Mouse (Mus musculus): ENCODE results near the gene Tmem132c.

Tmem132c gene

DNA sequence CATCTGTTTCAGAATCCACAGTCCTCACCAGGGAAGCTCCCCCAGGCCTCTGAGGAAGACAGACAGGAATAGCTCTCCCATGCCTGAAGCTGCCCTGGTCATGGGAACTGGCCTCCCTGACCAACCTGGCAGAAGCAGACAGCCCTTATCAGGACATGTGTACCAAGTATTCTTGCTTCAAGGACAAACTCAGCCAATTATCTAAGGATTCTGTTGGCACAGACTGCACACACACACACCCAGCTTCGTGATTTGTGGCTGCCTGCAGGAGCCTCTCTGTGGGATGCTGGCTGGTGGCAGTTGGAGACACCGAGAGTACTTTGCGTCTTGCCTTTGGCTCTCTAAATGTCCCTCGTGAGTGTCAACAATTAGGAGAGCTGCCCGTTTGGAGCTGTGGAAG is 226.5 kb downstream of the Tmem132c start:
- Histone ChIP-seq H3K36me3 (ENCODE audit: control insufficient read depth, insufficient read depth, low read length, poor library complexity, severe bottlenecking) (no peaks in the 10 kb centered on the region), H3K27me3 (ENCODE audit: control insufficient read depth, insufficient read depth, low read length, poor library complexity, severe bottlenecking) (no peaks in the 10 kb centered on the region)
- DNase-seq (ENCODE audit: low read depth, low spot score), result no peak

GRCm38 (mm10) chr5:127470351-127470750 is 228.7 kb downstream of the Tmem132c start:
- H3K36me3 ChIP-seq (ENCODE audit: control insufficient read depth, insufficient read depth, low read length, poor library complexity, severe bottlenecking), result no peaks in the 10 kb centered on the region

GRCm38 (mm10) chr5:127471902-127472301 is 230.3 kb downstream of the Tmem132c start:
- DNase-seq (ENCODE audit: low read depth, low spot score), result no peak
- Histone ChIP-seq H3K27me3 (ENCODE audit: control insufficient read depth, insufficient read depth, low read length, poor library complexity, severe bottlenecking) (no peaks in the 10 kb centered on the region), H3K36me3 (ENCODE audit: control insufficient read depth, insufficient read depth, low read length, poor library complexity, severe bottlenecking) (no peaks in the 10 kb centered on the region)

More at GRCm38 (mm10) chr5:127470351-127470750, 228.7 kb downstream of the Tmem132c start:
- H3K27me3 ChIP-seq (ENCODE audit: control insufficient read depth, insufficient read depth, low read length, poor library complexity, severe bottlenecking), result no peaks in the 10 kb centered on the region
- no peak for DNase-seq (ENCODE audit: low read depth, low spot score)

- Histone ChIP-seq H3K27me3 (ENCODE audit: control insufficient read depth, insufficient read depth, low read length, poor library complexity, severe bottlenecking) (no peaks in the 10 kb centered on the region), H3K36me3 (ENCODE audit: control insufficient read depth, insufficient read depth, low read length, poor library complexity, severe bottlenecking) (no peaks in the 10 kb centered on the region)
- DNase-seq (ENCODE audit: low read depth, low spot score), result peak; percentile 14
These were observed 232.1 kb downstream of the Tmem132c start for GRCm38 (mm10) chr5:127473706-127474105.

- DNase-seq (ENCODE audit: low read depth, low spot score), result no peak
- Histone ChIP-seq H3K27me3 (ENCODE audit: control insufficient read depth, insufficient read depth, low read length, poor library complexity, severe bottlenecking) (no peaks in the 10 kb centered on the region), H3K36me3 (ENCODE audit: control insufficient read depth, insufficient read depth, low read length, poor library complexity, severe bottlenecking) (no peaks in the 10 kb centered on the region)
These were observed 233.2 kb downstream of the Tmem132c start for GRCm38 (mm10) chr5:127474856-127475255.

- no peak for DNase-seq (ENCODE audit: low read depth, low spot score)
- Histone ChIP-seq H3K36me3 (ENCODE audit: control insufficient read depth, insufficient read depth, low read length, poor library complexity, severe bottlenecking) (no peaks in the 10 kb centered on the region), H3K27me3 (ENCODE audit: control insufficient read depth, insufficient read depth, low read length, poor library complexity, severe bottlenecking) (no peaks in the 10 kb centered on the region)
These were observed 236.2 kb downstream of the Tmem132c start for GRCm38 (mm10) chr5:127477790-127478189.

- DNase-seq (ENCODE audit: low read depth, low spot score), result no peak
- H3K36me3 ChIP-seq (ENCODE audit: control insufficient read depth, insufficient read depth, low read length, poor library complexity, severe bottlenecking), result no peaks in the 10 kb centered on the region
These were observed 236.7 kb downstream of the Tmem132c start for GRCm38 (mm10) chr5:127478322-127478721.

DNA sequence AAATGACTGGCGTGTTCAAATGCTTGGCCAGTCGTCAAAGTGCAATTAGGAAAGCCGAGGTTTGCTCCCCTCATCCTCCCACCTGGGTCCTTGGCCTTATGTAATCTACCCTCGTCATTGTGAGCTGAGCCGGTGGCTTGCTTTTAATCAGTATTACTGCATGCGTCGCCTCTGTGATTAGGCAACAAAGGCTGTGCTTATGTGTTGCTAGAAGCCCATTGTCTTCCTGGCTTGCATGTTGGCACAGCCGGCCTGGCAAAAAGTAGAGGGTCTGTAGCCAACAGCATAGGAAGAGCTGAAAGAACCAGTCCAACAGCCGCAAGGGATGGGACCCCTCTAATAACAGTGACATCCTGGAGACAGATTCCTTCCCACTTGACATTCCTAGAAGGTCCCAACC is 239.3 kb downstream of the Tmem132c start:
- DNase-seq (ENCODE audit: low read depth, low spot score), result no peak
- no peaks in the 10 kb centered on the region for H3K36me3 ChIP-seq (ENCODE audit: control insufficient read depth, insufficient read depth, low read length, poor library complexity, severe bottlenecking)
- no peaks in the 10 kb centered on the region for H3K27me3 ChIP-seq (ENCODE audit: control insufficient read depth, insufficient read depth, low read length, poor library complexity, severe bottlenecking)

More at GRCm38 (mm10) chr5:127478322-127478721, 236.7 kb downstream of the Tmem132c start:
- no peaks in the 10 kb centered on the region for H3K27me3 ChIP-seq (ENCODE audit: control insufficient read depth, insufficient read depth, low read length, poor library complexity, severe bottlenecking)

DNA sequence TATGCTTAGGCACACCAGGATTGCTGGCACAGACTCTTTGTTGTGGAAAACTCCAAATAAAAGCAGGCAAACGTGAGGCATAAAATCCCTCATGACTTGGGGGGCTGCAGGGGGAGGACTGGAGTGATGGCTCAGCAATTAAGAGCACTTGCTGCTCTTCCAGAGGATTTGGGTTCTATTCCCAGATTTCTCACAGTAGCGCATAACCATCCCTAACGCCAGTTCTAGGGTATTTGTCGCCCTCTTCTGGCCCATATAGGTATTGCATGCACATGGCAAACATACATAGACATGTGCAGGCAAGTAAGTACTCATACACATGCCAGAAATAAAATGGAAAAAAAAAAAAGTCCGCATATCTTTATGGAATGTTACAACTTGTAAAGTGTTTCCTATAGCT is 239.8 kb downstream of the Tmem132c start:
- Histone ChIP-seq H3K36me3 (ENCODE audit: control insufficient read depth, insufficient read depth, low read length, poor library complexity, severe bottlenecking) (no peaks in the 10 kb centered on the region), H3K27me3 (ENCODE audit: control insufficient read depth, insufficient read depth, low read length, poor library complexity, severe bottlenecking) (no peaks in the 10 kb centered on the region)
- peak; percentile 40 for DNase-seq (ENCODE audit: low read depth, low spot score)

DNA sequence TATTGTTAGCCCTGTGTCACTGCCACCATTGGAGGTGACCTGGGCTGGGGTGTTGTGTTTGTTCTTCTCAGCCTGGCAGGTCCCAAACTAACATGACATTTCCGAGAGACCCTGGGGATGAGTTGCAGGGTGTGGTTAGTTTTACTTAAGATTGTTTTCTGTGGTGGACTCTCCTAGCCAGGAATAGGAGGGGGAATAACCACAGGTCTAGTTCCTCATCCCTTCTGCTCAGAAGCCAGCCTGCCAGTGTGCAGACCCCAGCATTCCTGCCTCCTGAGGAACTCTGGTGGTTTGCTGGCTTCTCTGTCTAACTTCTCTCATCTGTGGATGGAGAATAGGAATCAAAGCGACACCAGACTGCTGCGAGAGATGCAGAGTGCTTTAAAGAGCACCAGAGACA is 240.7 kb downstream of the Tmem132c start:
- Histone ChIP-seq H3K36me3 (ENCODE audit: control insufficient read depth, insufficient read depth, low read length, poor library complexity, severe bottlenecking) (no peaks in the 10 kb centered on the region), H3K27me3 (ENCODE audit: control insufficient read depth, insufficient read depth, low read length, poor library complexity, severe bottlenecking) (no peaks in the 10 kb centered on the region)
- DNase-seq (ENCODE audit: low read depth, low spot score), result no peak

- no peak for DNase-seq (ENCODE audit: low read depth, low spot score)
- no peaks in the 10 kb centered on the region for H3K27me3 ChIP-seq (ENCODE audit: control insufficient read depth, insufficient read depth, low read length, poor library complexity, severe bottlenecking)
- no peaks in the 10 kb centered on the region for H3K36me3 ChIP-seq (ENCODE audit: control insufficient read depth, insufficient read depth, low read length, poor library complexity, severe bottlenecking)
These were observed 242.5 kb downstream of the Tmem132c start for GRCm38 (mm10) chr5:127483955-127484659.

- Histone ChIP-seq H3K27me3 (ENCODE audit: control insufficient read depth, insufficient read depth, low read length, poor library complexity, severe bottlenecking) (no peaks in the 10 kb centered on the region), H3K36me3 (ENCODE audit: control insufficient read depth, insufficient read depth, low read length, poor library complexity, severe bottlenecking) (no peaks in the 10 kb centered on the region)
- peak; percentile 41 for DNase-seq (ENCODE audit: low read depth, low spot score)
These were observed 243.3 kb downstream of the Tmem132c start for GRCm38 (mm10) chr5:127484813-127485486.

DNA sequence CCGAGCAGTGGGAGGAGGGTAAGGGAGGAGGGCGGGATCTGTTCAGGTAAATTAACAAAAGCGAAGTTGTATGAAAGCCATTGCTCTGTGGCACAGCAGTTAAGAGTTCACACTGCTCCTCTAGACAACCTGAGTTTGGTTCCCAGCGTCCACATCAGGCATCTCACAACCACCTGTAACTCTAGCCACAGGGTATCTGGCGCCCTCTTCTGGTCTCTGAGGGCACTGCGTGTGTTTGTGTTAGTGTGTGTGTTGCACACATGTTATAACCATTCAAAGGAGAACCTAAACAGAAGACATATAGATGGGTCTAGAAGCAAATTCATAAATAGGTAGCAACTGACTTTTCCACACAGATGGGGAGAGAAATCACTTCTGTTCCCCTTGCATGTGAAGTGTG is 245.6 kb downstream of the Tmem132c start:
- H3K27me3 ChIP-seq (ENCODE audit: control insufficient read depth, insufficient read depth, low read length, poor library complexity, severe bottlenecking), result no peaks in the 10 kb centered on the region
- no peaks in the 10 kb centered on the region for H3K36me3 ChIP-seq (ENCODE audit: control insufficient read depth, insufficient read depth, low read length, poor library complexity, severe bottlenecking)
- no peak for DNase-seq (ENCODE audit: low read depth, low spot score)

GRCm38 (mm10) chr5:127488666-127489065 is 247.1 kb downstream of the Tmem132c start:
- DNase-seq (ENCODE audit: low read depth, low spot score), result no peak
- H3K27me3 ChIP-seq (ENCODE audit: control insufficient read depth, insufficient read depth, low read length, poor library complexity, severe bottlenecking), result no peaks in the 10 kb centered on the region
- H3K36me3 ChIP-seq (ENCODE audit: control insufficient read depth, insufficient read depth, low read length, poor library complexity, severe bottlenecking), result no peaks in the 10 kb centered on the region

DNA sequence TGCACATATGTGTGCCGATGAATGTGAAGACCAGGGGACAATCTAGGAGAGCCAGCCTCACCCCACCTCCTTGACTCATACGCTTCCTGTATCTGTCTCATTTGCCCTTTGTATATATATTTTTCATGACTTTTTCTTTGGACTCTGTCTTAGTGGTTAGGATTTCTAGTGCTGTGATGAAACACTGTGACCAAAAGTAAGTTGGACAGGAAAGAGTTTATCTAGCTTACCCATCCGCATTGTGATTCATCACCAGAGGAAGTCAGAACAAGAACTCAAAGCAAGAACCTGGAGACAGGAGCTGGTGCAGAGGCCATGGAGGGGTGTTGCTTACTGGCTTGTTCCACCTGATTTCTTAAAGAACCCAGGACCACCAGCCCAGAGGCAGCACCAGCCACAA is 250.1 kb downstream of the Tmem132c start:
- no peaks in the 10 kb centered on the region for H3K27me3 ChIP-seq (ENCODE audit: control insufficient read depth, insufficient read depth, low read length, poor library complexity, severe bottlenecking)

More for the DNA sequence above, 250.1 kb downstream of the Tmem132c start:
- H3K36me3 ChIP-seq (ENCODE audit: control insufficient read depth, insufficient read depth, low read length, poor library complexity, severe bottlenecking), result no peaks in the 10 kb centered on the region
- no peak for DNase-seq (ENCODE audit: low read depth, low spot score)

All from splenic B cell, adult 2 months (primary cell).